Mouse (Mus musculus) lung, postnatal 0 days (tissue): ENCODE data around the gene Fchsd2.

Source experiments
- CTCF ChIP-seq: IDR thresholded peaks from 2 replicates; pipeline ENCODE4 v1.5.1; 2016; ENCODE audit warnings: antibody characterized with exemption, mild to moderate bottlenecking
- EP300 ChIP-seq: IDR thresholded peaks from 2 replicates; pipeline ENCODE4 v1.6.1; 2016; ENCODE audit warnings: antibody characterized with exemption, mild to moderate bottlenecking, control low read depth

GRCm38 (mm10) chr7:101094746-101095145 lies 2.1 kb downstream of the Fchsd2 start:
- TF ChIP-seq CTCF (no peak), EP300 (no peak)
